Mouse (Mus musculus) liver, postnatal 0 days (tissue): Measurements from ENCODE around the gene Rab11a.

Experiments
- CTCF ChIP-seq: sonication (generic); IDR thresholded peaks from 2 replicates; pipeline ENCODE4 v1.5.1; 2016; ENCODE audit warnings: antibody characterized with exemption, low read depth
- EP300 ChIP-seq: IDR thresholded peaks from 2 replicates; pipeline ENCODE4 v1.6.1; 2016; ENCODE audit warnings: antibody characterized with exemption, low read depth, mild to moderate bottlenecking

DNA sequence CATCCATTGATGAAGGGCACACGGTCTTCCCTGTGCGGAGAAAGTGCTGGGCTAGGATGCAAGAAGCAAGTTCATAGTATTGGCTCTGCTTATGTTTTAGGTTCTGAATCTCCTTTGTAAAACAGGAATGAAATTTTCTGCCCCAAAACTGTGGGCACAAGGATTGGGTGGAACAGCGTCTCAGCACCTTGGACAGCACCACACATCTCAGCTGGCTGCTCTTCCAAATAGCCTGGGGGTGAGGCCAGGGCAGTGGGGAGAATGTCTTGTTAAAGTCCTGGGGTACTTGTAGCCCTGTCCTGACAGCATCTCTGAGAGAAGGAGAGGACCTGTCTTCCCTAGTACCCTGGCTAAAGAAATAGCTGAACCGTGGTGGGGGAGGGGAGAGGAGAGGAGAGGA is 71.0 kb downstream of the Rab11a start:
- TF ChIP-seq CTCF, result no peak
- TF ChIP-seq EP300, result no peak
